Mouse (Mus musculus): ENCODE data around the gene Lrrc46.

The Lrrc46 gene

DNA sequence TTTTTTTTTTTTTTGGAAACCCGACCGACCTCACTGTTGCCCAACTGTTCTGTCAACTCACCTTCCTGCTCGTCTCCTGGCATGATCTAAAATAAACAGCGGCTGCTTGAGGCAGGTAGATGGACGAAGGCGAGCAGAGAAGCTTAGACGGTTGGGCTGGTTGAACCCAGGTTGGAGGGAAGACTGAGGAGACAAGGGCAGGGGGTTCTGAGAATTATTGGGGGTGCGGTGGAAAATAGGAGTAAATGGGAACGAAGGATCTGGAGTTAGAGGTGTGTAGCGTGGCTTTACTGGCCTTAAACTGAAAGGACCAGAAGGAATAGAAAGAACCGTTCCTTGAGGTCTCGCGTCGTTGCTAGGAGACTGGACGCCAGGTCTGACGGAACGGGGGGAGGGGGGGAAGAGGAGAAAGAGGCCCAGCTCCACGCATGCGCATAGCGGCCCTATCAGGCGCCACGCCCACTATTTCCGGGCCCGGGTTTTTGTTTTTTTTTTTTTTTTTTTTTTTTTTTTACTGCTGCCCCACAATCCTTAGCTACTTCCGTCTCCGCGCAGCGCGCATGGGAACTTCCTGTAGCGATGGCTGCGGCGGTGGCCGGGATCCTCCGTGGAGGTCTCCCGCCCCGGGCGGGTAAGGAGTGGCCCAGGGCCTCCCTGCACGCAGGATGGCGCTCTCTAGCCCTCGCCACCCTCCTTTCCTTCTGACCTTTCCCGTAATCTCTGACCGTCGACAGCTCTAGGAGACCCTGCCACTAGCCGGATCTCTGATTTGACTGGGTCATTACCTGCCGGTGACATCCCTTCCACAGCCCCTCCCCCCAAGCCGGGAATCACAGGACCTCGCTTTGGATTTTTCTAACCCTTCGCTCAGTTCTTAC is at the start of gene Lrrc46, which contains the start of gene Mrpl10:
Gene Lrrc46 (minus strand): TSS at position 386 of the 878 bp plus-strand sequence.
Gene Mrpl10 (plus strand): TSS at position 539 of the 878 bp plus-strand sequence.
- DNase-seq: peak; percentile 84

DNA sequence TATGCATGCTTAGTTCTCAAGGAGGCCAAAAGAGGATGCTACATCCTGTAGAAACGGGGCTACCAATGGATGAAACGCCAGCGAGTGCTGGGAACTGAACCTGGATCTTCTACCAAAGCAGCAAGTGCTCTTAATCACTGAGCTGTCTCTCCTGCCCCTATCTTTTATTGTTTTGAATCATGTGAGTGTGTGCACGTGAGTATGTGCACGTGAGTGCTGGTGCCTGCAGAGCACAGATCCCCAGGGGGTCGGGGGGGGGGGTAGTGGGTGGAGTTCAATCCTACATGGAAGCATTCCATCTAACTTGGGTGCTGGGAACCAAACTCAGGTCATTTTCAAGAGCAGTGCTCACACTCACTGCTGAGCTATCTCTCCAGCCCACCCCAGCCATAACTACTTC is 45.2 kb upstream of the Lrrc46 start:
- no peak for DNase-seq

DNA sequence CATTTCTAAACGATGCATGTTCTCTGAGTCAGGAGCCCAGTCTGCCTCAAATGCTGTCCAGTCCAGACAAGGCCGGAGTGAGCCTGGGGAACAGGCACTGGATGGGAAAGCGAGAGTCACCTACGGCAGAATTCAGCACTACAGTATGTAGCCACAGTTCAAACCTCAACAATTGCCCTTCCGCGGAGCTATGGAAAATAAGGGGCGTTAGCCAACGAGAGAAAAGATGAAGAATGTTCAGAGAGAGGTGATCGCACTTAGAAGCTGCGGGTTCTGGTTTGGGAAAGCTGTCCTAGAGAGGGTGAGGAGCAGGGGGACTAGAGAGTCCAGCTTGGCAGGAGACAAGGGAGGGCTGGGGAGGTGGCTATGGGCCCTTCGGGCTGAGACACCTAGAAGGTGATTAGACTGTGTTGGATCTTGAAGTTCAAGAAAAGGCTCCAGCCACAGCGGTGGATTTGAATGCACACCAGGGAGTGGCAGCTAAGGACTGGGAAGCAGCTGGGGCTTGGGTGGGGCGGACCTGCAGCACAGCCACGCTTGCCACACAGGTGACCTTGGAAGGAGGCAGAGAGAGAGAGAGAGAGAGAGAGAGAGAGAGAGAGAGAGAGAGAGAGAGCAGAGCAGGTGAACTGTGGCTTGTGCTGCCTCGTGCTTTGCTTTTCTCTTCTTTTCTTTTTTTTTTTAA is 43.8 kb upstream of the Lrrc46 start:
- DNase-seq: no peak

DNA sequence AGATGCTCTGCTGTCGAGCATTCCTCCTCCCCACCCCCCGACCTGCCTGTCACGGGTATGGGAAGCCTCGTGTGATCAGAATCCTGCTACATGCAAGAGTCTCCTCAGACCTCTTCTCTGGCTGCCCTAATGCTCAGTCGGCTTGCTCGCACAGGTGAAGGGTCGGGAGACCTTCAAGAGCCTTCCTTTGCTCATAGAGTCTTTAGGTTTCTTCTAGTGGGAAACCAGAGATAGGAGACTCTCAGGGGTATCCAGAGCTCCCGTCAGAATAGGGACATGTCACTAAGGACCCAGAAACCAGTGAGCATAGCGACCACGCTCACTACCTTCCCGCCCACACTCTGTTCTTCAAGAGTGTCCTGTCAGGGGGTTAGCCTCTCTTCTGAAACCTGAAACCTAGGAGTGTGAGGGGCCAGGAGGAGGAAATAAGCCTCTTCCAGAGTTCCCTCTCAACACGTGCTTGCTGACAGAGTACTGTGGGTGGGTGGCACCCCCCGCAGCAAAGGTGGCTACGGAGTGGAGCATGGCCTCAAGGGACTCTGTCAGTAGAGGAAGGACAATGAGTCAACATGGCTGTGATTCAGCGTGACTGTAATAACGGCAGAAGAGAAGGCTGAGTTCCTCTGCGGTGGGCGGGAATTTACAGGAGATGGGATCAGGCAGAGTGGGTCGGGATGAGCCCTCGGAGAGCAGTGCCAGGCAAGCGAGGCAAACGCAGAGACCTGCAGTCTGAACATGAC is 42.4 kb upstream of the Lrrc46 start:
- peak; percentile 40 for DNase-seq

DNA sequence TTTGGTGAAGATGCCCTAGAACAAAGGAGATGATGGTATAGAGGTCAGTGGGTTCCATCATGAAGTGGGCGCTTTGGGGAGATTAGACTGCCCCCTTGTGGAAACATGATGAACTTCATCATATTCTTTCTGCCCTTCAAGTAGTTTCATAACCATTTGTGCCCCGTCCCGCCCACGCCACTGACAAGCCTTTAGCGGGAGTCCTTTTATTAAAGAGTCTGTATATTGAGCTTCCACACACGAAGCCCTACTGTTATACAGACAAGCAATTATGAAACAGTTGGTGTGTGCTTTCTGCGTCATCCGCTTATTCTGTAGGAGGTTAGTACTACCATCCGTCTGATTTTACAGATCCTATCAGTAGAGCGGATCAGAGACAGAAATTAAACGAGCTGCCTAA is 41.8 kb upstream of the Lrrc46 start:
- no peak for DNase-seq

DNA sequence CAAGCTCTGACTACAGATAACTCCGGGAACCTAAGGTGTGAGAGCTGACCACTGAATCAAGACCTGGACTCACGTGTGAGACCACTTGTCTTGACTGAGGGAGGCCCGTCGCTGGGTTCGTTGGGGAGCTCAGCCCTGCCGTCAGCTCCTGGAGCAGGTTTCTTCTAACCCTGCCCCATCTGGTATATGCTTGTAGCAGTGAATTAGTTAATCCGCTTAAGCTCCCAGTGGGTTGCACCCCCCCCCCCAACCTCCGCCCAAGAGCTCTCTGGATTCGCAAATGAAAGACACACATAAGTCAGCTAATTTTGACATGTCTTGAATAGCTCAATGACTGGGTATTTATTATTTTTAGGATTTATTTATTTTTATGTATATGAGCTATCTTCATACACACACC is 39.1 kb upstream of the Lrrc46 start:
- DNase-seq: no peak

DNA sequence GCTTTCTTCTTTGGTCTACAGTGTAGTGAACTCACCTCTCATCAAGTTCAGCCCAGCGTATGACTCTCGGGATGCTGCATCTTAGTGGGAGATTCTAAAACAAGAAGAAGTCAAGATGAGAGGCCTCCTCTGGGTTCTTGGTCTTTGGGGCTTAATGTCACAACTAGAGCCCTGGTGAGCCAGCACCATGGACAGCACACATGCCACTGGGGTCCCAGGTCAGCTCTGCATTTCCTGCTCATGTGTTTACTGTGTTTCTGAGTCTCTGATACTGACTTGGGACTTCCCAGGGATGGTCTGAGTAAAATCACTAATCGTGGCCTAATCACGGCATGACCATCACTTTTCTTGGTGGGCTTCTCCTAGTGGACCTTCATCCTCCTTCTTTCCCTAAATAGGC is 37.5 kb upstream of the Lrrc46 start:
- DNase-seq: no peak

DNA sequence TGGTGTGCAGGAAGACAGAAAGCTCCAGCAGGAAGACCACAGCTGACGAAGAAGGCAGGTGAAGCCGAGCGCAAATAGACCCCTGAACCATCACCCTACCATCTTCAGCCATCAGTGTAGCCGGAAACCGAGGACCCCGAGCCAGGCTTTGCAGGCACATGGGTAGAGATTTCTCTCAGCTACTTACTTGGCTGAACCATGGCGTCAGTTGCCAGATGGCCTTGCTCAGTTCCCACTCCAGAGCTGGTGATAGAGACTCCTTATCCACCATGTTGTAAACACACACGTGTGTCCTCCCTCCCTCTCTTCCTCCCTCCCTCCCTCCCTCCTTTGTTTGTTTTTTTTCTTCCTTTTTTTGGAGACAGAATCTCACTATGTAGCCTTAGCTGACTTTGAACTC is 33.0 kb upstream of the Lrrc46 start:
- DNase-seq: no peak

DNA sequence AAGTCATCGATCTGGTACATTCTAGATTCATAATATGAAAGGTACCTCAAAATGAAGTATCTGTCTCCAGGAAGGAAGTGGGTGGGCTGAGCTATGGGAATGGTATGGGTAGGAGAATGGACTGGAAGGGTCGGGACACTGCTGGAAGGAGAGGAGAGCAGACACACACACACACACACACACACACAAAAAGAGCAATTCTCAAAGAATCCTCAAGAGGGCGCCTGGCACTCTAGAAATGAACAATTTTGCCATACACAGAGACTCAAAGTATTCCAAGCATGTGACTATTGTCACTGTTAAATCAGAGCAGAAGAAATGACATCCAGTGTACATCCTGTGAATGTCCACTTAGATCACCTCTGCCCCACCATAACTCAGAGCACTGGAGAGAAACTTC is 31.3 kb upstream of the Lrrc46 start:
- DNase-seq: peak; percentile 43

DNA sequence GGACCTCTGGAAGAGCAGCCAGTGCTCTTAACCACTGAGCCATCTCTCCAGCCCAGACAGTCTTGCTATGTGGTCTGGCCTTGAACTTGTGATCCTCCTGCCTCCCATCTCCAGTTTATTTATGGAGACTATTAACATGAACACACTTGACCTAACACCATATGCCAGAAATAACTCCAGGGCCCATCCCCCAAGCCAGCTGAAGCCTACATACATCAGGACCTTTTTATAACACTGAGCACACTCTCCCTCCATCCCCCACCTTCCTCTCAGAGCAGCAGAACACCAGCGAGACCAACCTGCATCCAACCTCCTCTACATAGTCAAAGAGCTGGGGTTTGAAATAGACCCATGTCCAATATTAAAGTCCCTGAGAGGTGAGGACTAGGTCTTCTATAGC is 29.9 kb upstream of the Lrrc46 start:
- DNase-seq: no peak

DNA sequence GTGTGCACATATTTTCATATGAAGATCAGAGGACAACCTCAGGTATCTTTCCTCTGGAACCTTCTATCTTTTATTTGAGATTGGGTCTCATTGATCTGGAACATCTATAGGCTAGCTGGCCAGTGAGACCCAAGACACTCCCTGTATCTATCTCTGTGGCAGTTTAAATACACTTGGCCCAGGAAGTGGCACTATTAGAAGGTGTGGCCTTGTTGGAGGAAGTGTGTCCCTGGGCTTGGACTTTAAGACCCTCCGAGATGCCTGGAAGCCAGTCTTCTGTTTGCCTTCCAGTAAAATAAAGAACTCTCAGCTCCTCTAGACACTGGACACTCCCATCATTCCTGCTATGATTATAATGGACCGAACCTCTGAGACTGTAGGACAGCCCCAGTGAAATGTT is 28.6 kb upstream of the Lrrc46 start:
- no peak for DNase-seq

DNA sequence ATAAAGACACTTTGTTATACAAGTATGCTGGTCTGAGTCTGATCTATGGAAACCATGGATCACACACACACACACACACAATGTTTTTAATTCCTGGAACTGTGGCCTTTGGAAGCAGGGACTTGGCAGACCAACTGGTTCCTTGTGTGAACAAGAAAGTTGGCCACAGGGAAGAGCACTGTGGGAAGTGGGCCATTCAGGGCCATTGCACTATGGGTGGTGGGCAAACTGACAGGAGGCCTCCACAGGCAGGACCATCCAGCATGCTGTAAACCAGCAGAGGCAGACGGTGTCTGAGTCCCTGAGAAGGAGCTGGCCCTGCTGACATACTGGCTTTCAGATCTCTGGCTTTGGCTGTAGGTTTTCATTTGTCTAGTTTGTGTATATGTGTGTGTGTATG is 28.1 kb upstream of the Lrrc46 start:
- DNase-seq: no peak

DNA sequence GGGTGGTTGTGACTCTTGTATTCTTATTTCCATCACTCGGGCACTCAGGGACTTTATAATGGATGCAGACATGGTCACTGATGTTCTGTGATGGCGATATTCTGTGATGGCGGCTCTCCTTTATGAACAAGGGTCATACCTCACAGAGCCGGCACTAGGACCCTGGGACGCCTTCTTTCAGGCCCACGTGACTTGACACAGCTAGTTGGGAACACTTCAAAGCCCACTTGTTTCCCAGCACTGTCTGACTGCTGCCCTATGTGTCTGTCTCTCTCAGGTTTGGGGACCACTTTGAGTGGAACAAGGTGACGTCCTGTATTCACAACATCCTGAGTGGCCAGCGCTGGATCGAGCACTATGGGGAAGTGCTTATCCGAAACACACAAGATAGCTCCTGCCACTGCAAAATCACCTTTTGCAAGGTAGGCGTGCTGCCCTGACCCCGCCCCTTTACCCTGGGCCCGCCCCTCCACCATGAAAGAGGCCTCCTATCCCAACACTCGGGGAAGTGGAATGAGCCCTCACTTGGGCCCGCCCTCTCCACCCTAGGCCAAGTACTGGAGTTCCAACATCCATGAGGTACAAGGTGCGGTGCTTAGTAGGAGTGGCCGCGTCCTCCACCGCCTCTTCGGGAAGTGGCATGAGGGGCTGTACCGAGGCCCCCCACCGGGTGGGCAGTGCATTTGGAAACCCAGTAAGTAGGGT is 25.6 kb upstream of the Lrrc46 start:
- no peak for DNase-seq

DNA sequence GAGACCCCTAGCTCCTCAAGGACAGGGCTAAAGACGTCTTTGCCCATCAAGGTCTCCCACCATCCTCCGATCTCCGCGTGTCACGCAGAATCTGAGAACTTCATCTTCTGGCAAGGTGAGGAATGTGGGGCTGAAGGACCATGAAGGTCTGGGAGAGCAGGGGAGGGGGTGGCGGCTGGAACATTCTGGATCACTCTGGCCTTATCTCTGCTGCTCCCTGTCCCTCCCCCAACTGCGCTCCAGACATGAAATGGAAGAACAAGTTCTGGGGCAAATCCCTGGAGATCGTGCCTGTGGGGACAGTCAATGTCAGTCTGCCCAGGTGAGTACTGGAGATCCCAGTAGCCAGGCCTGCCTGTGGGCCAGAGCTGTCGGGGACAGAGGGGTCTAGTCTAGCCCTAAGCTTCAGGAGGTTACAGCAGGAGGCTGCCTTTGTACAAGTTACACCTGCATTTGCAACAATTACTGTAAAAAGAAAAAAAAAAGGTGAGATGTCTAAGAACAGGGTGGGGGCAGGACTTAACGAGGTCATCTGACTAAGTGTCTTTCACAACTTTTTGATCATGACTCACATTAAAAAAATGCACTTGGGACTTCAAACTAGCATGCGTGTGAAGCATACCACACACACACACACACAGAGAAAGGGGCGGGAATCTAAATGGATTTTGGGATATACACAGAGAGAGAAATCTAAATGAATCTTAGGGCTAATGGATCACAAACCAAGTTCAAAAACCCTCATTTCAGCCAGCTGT is 24.5 kb upstream of the Lrrc46 start:
- DNase-seq: no peak

DNA sequence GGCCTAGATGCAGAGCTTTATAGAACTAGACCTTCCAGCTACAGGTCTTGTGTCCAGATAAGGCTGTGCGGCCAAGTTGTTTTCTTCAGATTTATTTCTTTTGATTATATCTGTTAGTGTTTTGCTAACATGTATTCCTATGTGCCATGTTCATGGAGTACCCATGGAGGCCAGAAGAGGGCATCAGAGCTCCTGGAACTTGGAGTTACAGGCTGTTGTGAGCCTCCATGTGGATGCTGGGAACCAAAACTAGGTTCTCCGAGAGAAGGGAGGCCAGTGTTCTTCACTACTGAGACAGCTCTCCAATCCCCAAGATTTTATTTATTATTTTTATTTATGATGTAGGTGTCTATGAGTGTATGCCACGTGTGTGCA is 22.7 kb upstream of the Lrrc46 start:
- DNase-seq: no peak

DNA sequence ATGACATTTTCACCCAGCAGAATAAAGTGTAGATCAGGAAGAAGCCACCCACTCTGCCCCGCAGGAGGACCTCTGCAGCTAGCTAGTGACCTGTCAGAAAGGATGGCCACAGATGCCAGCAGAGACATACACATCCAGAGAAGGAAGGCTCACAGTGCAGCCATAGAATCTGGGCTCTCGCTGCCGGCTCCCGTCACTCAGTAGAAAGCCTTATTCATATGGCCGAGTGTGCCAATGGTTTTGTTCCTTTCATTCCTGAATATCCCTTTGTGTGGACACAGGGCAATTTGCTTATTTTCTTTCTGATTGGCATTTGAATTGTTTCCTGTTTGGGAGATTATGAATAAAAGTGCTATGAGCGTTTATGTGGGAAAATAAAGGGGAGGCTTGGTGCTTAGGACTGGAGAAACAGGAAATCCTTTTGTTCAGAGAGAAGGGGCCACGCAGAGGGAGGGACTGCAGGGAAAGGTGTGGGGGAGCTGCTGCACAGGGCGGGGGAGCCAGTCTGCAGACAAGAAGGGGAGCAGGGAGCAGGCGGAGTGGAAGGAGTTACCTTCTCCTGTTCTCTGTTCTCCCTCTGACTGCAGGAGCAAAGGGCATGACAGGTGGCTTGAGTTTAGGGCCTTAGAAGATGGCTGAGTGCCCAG is 22.2 kb upstream of the Lrrc46 start:
- no peak for DNase-seq

DNA sequence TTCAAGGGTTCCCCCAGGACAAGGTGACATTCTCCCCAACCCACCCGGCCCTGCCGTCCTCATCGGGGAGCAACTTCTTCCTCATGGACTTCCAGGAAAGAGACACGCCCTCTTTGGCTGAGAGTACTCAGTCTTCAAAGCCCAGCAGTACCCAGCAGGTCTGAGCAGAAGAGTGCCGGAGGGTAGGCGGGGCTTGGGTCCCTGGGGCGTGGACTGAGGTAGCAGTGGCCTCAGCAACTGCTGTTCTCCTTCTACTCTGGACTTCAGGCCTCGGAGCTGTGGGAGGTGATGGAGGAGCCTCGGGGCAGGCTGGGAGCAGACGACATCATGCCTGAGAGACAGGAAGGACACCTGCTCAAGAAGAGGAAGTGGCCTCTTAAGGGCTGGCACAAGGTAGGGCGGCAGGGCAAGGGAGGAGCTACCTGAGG is 11.0 kb upstream of the Lrrc46 start:
- no peak for DNase-seq

DNA sequence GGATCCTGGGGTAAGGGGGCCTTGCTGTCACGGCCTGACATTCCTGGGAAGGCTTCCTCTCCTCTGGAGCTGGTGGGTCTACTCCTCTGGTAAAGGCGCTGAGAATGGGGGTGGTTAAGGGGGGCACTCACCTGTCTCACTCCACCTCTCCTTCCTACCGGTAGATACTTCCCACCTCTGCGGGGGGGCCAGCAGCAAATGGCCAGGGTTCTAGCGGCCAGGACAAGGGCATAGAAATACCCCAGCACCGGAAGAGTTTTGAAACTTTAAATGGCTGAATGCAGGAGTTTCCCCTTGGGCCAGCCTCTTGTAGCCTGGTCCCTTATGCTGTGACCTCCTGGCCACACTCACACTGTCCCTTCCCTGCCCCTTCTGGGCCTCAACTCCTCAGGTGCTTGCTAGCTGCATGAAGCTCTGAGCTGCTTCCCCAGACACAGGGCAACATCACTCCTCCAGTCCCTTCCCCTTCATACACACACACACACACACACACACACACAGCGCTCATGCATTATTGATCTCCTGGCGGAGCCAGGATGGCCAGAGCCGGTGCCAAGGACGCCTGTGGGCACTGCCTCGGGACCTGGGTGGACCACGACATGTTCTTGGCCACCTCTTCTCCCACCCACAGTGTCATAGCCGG is 9.9 kb upstream of the Lrrc46 start:
- no peak for DNase-seq

DNA sequence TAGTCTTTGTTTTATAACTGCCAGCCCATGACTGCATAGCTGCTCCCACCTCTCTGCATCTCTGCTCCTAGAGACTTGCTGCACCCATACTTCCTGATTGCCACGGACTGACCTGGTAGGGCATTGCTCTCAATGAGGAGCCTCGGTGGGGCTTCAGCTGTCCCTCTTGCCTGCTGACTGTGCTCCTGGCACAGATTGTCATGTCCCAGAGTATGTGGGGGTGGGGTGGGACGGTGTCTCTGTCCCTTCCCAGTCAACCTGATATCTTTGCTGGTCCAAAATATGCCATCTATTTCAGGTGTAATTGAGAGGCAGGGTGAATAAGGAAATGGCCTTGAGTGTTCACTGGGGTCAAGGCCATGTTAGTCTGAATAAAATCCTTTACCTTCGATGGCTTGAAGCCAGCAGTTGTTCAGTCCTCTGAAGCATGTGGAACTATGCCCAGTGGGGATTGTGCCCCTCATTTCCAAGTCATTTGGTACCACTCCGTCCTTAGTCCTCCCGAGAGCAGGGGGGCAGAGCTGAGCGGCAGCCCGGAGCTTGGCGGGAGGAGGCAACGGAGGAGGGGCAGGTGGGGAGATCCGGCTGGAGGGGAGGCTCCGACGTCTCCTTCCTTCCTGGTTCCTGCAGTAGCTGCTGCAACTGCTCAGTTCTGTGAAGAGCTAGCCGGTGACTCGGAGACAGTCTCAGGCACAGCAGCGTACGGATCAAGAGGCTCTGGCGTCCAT is 9.2 kb upstream of the Lrrc46 start, which contains the start of gene Osbpl7:
Gene Osbpl7 (plus strand): TSS at position 413 of the 728 bp plus-strand sequence.
- DNase-seq: peak; percentile 82

DNA sequence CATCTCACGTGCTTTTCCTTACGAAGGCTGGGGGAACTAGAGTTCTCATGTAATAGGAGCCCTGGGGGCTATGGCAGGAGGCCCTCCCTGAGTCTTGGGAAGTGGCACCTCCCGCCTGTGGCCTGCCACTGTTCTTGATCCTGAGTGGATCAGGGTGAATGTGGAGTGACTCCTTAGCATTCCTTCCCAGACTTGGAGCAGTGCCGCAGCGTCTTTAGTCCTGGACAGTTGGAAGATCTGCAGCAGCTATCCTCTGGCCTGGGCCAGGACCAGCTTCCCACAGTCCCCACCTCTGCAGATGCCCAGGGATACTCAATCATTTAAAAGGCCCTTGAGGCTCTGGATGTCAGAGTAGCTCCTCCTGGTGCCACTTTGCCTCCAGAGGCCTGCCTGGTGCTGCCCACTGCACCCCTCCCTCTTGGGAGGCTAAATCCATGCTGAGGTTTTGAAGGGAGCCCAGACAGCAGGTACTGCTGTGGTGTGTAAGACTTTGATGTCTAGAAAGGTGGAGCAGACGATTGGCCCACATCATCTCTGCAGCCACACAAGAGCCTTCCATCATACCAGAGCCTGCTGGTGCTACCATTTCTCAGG is 8.4 kb upstream of the Lrrc46 start:
- DNase-seq: no peak
